Mouse (Mus musculus) brain, embryonic 14.5 days (tissue): ENCODE results near the gene Ccr4. TPM values are rescaled to one million over a fixed set of nuclear protein-coding genes. Genes with fewer than 3 reads are reported as not detected.
A peak's percentile ranks its signal among the peaks of the same experiment; 100 is the strongest.

Experiments used
- DNase-seq: peaks from one replicate; pipeline ENCODE4 v3.0.0-alpha.2; 2011; ENCODE audit warnings: low read depth
- CTCF ChIP-seq: fragments of 200-500 bp; IDR thresholded peaks from 2 replicates; pipeline ENCODE4 v1.5.1; 2012; ENCODE audit warnings: inconsistent platforms, mild to moderate bottlenecking, moderate library complexity, borderline replicate concordance; ENCODE audit not compliant: insufficient read depth, insufficient read length; ENCODE audit errors: extremely low read depth
- POLR2A ChIP-seq: fragments of 200-500 bp; IDR thresholded peaks from 2 replicates; pipeline ENCODE4 v1.6.1; 2012; ENCODE audit warnings: mild to moderate bottlenecking, inconsistent platforms, borderline replicate concordance; ENCODE audit not compliant: poor library complexity, insufficient read depth, insufficient read length, severe bottlenecking; ENCODE audit errors: extremely low read depth
- polyA plus RNA-seq: library from polyadenylated mRNA; depleted of rRNA; stranded (reverse); fragments of >200 nt; gene quantifications from 2 replicates; pipeline ENCODE4 v1.2.3, GENCODE M21; 2012

Ccr4 gene
- polyA plus RNA-seq, 1 experiment, result not detected

DNA sequence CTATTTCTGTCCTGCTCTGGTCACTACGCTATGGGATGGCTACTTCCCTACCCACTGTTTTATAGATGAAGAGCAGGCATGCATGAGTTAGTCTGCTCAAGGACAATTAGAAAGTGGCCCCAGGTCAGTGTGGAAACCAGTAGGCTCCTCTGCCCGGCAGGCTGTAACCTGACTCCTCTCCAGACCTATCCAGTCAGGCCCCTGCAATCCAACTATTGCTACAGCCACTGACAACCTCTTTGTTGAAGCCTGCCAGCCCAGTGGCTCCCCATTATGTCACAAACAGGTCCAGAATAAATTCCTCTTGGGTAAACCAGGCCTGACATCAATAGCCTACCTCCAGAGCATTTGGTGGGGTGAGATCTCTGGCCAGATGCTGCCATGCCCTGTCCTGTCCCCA, 31.9 kb upstream of the Ccr4 start:
- TF ChIP-seq POLR2A, result no peak
- TF ChIP-seq CTCF, result no peak
- DNase-seq, result no peak

DNA sequence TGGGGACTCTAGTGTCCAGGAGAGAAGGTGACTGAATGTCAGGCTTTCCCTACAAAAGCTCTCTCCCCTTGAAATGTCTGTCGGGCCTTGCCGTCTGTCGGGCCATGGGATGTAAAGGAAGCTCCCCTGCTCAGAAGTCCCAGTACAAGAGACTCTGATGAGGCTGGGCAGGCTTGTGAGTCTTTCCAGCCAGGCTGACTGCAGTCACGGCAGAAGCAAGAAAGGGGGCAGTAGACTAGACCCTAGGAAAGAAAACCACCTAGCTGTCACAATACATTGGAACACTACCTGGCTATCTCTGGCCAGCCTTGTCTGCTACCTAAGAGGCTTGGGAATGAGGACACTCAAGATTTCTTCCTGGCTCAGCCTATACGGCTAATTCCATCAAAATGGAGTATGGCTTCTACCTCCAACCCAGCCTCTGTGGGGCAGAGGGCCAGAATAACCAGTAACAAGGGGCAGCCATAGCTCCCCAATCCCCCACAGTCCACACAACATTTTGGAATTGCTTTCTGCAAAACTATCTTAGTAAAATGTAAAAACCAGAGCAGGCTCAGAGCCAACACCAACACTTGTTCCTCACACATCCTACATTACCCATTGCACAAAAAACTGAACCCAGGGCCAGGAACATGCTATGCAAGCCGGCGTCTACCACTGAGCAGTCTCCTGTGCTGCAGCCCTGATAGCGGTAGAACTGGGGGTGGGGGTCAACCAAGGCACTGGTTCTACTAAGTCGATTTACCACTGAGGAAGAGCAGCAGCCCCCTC, 30.2 kb upstream of the Ccr4 start:
- no peak for DNase-seq
- TF ChIP-seq POLR2A (no peak), CTCF (no peak)

DNA sequence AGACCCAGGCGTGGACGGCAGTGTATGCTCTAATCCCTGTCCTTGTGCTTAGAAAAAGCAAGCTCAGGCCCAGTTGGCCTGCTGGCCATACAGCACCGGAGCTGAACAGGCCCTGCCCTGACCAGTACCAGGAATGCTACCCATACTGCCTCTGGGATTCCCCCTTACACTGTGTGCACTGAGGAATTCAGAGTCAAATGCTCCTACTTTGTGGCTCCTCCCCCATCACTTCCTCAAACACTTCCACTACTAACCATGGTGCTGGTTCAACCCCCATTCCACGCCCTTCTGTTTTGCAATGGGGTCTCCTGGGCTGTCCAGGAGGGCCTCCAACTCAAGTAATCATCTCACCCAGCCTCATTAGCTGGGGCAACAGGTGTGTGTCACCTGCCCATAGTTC, 29.1 kb upstream of the Ccr4 start:
- no peak for DNase-seq
- TF ChIP-seq CTCF (no peak), POLR2A (no peak)

DNA sequence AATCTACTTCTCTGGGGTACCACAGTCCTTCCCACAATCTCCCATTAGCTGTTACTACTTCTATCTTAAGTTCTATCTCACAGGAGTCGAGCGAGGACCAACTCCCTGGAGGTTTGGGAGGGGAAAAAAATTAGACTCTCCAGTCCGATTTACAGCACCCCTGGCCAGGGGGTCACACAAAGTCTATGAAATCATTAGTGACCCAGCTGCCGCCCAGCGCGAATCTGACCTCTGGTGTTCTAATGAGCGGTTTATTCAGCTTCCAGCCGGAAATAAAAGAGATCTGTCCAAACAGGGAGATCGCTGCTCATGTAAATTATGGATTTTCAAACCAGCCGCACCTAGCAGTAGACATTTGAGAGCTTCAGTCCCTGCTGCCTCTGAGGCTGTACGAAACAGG, 26.6 kb upstream of the Ccr4 start:
- no peak for TF ChIP-seq CTCF
- TF ChIP-seq POLR2A, result no peak

DNA sequence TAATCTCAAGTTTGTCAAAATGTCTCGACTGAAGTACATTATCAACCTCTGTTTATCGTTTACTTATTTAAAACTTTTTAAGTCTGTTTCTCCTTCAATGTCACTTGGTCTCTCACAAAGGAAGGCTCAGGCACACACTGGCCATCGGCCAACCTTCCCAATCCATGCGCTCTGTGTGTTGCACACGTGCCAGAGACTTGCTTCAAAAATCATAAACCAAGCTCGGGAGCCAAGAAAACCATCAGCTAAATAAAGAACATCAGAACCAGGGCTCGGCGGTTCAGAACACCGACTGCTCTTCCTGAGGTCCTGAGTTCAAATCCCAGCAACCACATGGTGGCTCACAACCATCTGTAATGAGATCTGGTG, 23.9 kb upstream of the Ccr4 start:
- peak; percentile 52 for DNase-seq

More for the DNA sequence above, 26.6 kb upstream of the Ccr4 start:
- no peak for DNase-seq

DNA sequence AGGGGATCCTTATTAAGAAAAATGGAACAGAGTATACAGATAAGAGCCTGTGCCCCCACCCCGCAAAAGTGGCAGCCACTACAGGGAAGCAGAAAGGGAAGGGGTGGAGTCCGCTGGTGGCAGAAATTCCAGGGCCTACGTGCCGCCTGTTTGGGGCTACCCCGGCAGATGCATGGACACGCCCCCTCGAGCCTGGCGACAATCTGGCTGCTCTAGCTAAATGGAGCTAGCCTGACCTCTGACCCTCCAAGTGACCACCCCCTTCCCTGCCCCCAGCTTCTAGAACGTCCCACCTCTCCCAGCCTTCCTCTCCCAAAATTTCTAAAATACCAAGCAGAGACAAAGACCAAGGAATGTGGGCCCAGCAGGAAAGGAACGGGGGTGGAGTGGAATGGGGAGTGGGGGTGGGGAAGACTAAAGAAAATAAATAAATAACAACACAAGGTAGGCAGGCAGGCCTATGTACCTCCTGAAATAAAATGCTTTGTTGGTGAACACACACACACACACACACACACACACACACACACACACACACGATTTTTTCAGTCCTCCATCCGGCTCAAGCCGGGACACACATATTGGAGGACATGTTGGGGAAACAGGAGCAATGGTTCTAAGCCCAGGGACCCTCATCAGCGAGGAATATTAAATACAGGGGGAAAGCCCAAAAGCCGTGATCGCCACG, 23.4 kb upstream of the Ccr4 start:
- no peak for TF ChIP-seq CTCF
- TF ChIP-seq POLR2A, result no peak
- DNase-seq, result peak; percentile 57

More for the DNA sequence above, 23.9 kb upstream of the Ccr4 start:
- TF ChIP-seq POLR2A (no peak), CTCF (no peak)

DNA sequence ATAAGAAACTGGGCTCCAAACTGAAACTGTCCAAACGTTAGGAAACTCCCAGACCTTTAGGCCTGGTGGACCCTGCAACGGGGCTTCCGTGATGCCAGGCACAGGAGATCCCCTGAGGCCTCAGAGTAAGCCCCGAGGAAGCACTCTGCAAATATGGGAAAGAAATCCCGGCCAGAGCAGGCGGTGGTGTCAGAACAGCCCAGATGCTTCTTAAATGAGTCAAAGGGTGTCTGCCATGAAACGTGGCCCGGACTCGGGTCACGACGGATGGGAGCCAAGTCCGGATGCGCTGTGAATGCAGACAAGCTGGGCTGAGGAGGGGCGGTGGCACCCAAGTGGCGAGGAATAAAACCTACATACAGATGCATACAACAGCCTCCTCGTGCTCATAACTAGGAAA, 22.4 kb upstream of the Ccr4 start:
- TF ChIP-seq CTCF, result no peak
- no peak for TF ChIP-seq POLR2A
- DNase-seq, result peak; percentile 70

DNA sequence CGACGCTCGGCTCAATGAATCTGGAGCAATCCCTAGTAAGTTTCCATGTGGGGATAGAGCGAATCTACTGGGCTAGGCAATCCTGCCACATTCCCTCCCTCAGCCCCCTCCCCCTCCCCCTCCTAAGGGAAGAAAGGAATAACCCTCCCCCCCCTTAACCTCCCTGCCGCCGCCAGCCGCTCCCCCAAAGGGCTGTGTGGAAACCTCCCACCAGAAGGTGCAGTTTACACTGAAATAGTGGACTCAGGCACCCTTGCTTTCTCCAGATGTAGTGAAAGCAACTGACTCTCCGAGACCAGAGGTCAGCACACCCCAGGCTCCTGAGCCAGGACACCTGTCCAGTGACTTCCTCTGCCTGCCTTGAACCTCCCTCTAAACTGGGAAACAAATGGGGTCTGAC, 21.9 kb upstream of the Ccr4 start:
- TF ChIP-seq POLR2A, result no peak
- DNase-seq, result no peak

DNA sequence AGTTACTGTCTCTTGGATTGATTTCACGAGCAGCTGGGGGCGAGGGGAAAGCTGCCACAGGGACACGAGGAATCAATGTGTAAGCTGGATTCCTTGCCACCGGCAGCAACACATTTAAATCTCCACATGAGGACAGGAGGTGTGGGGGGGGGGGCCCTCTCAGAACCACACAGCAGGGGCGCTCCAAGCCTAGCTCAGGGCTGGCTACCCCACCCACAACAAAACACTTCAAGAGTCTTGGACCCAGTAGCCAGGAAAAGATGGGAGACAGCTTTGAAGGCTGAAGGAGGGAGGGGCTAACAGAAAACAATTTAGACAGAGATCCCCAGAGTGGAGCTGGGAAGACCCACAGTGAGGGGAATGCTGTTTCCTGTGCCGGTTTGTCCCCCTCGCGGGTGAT, 21.2 kb upstream of the Ccr4 start:
- TF ChIP-seq CTCF, result no peak
- TF ChIP-seq POLR2A, result no peak

DNA sequence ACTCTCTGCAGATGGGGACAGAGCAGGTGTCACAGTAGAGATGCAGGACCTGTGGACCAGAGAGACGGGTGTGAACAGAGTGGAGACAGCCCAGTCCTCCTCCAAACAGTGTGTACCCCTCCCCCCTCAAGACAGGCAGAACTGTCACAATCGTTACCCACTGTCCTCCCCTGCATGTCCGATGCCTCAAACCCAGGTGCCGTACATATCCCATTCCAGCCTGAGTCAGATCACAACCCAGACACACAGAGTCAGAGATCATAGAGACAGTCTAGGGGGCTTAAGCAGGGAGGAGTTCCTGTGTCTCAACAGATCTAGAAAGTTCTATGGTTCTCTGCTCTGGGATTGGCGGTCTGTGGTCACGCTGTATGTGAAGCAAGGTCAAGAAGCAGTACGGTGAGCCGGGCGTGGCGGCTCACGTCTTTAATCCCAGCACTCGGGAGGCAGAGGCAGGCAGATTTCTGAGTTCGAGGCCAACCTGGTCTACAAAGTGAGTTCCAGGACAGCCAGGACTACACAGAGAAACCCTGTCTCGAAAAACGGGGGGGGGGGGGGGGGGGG, 20.4 kb upstream of the Ccr4 start:
- TF ChIP-seq CTCF (no peak), POLR2A (no peak)
- DNase-seq, result no peak

More for the DNA sequence above, 21.2 kb upstream of the Ccr4 start:
- no peak for DNase-seq

DNA sequence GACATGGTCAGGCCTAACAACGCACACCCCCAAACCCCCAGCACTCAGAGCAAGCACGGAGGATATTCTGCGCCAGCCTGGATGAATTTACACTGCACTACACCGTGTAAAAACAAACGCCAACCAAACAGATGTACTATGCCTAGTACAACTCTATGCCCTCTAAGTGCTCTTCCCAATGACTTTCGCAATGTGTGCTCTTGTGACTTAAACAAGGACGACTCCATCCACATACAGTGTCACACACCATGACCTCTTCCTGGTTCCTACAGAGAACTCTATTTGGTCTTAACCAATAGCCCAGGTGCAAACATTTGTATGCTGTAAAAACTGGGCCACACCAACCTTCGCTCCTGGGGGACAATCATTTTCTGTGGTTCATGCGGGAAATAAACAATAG, 17.8 kb upstream of the Ccr4 start:
- DNase-seq, result no peak
- TF ChIP-seq POLR2A, result no peak
- no peak for TF ChIP-seq CTCF
